Mouse (Mus musculus): Measurements from ENCODE around the gene Dnah17. TPM values are rescaled to one million over a fixed set of nuclear protein-coding genes. Genes with fewer than 3 reads are reported as not detected.

Dnah17 gene
- total and polyA plus RNA-seq, 3 experiments = under 0.01 to 0.12 (median 0.03) TPM

DNA sequence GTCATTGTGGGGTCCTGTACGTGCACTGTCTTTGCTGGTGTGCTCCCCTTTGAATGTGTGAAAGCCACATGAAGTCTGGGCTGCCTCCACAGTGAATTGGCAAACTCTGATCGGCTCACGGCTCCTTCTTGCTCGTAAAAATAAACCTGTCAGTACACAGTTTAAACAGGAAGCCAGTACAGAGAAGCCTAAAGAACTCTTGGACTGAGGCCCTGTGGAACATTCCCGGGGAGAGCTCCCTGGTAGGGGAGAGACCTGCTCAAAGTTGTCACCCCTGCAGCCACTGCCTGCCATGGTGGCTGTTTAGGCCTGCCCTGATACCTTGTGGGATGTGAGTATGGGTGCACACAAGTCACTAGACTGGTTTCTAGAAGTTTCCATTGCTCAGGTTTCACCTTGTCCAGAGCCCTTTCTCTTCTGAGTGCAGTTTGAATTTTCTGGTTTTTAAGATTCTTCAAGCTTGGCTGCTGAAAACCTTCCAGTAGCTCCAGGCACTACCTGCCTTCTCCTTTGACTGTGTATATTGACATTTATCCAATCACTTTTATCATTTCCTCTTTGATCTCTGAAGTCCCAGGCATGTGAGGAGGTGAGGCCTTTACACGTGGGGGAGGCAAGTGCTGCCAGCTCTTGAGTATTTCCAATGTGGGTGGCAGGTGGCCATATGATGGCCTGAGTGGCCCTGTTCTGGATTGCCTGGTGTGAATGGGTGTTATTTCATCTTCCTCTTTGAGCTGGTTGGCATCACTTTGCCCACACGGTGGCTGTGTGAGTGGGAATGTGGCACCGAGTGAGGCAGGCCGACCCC lies 136.0 kb downstream of the Dnah17 start:
- no peak for DNase-seq

GRCm38 (mm10) chr11:117993190-117994175 lies 137.0 kb downstream of the Dnah17 start:
- no peak for DNase-seq

GRCm38 (mm10) chr11:117991502-117992470 lies 138.6 kb downstream of the Dnah17 start:
- DNase-seq = peak; percentile 57

GRCm38 (mm10) chr11:117989926-117990325 lies 140.5 kb downstream of the Dnah17 start:
- peak; percentile 72 for DNase-seq

DNA sequence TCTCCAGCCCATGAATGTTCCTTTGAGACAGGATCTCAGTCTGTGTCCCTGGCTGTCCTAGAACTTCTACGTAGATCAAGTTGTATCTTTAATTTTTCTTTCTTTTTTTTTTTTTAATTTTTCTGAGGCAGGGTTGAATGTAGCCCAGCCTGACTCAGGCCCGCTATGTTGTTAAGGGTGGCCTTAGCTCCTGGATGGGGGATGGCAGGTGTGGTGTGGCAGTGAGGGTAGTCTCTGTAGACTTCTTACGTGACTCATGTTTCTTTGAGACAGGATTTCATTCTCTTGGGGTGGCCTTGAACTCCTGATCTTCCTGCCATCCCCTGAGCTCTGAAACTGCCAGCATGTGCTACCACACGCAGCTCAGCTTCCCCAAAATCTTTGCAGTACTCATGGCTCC lies 141.2 kb downstream of the Dnah17 start:
- no peak for DNase-seq

DNA sequence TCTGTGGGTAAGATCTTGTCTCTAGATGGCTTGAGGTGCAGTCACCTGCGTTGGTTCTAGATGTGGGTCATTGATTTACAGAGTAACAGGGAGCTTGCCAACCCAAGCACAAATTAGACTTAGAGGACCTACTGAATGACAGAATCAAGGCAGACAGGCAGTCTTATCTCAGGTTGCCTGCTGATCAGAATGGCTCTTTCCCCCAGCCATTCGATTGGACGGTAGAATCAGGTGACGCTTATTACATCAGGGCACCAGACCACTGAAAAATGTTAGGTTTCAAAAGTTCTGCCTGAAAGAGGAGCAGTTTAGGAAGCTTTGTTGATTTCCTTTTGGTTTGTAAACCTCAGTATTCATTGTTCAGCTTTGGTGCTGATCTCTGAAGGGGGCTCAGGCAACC lies 142.5 kb downstream of the Dnah17 start:
- no peak for DNase-seq

GRCm38 (mm10) chr11:117987032-117987451 lies 143.4 kb downstream of the Dnah17 start:
- DNase-seq = peak; percentile 87

DNA sequence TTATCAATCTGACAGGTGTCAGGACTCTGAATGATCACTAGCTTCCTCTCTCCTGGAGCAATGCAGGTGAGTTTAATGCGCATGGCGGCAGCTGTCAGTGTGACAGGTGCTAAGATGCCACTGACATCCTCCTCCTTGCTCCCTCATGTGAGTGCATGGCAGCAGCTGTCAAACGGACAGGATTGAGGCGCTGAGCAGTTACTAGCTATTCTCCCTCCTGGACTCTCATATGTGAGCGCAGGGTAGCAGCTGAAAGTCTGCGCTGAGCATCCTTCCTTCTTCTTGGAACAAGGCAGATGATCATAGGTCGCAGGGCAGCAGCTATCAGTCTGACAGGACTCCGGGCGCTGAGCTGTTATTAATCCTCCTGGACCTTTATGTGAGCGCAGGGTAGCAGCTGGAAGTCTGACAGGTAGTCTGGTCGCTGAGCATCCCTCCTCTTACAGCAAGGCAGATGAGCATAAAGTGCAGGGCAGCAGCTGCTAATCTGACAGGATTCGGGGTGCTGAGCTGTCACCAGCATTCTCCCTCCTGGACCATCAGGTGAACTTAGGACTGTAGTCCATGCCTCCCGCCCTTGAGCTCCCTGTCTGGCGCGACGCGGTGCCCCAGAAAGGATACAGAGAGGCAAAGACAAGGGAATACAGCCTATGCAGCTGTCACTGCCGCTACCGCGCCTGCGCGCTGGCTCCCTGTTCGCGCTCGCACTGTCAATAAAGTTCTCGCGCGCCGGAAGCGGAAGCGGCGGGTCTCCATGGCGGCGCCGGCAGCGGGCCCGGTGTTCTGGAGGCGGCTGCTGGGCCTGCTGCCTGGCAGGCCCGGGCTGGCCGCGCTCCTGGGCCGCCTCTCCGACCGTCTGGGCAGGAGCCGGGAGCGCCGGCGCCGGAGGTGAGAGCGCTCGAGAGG lies 144.1 kb downstream of the Dnah17 start, which contains the start of gene Pgs1:
Pgs1 (plus strand) TSS at position 167 of the 906 bp plus-strand sequence.
- peak; percentile 95 for DNase-seq

- DNase-seq = no peak
Measured at GRCm38 (mm10) chr11:117983770-117984169, 146.7 kb downstream of the Dnah17 start.

- DNase-seq = peak; percentile 77
Measured at GRCm38 (mm10) chr11:117982426-117982825, 148.0 kb downstream of the Dnah17 start.

DNA sequence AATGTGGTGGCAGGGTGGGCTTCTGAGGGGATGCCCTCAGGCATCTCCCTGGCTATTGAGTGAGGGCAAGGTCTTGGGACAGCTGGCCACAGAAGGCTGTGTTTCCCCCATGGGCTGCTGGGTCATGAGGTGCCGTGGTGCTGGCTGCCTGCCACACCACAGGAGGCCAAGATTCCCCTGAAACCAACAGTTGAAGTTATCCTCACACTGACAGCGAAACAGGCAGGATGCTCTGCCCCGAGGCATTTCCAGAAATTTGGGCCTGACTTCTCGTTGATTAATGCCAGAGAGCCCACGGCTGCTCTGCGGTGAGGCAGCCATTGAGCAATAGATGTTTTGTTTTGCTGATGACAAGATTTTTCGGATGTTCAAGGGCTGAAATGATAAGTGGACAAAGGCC lies 151.0 kb downstream of the Dnah17 start:
- no peak for DNase-seq

GRCm38 (mm10) chr11:117977694-117978360 lies 152.6 kb downstream of the Dnah17 start:
- no peak for DNase-seq

GRCm38 (mm10) chr11:117976081-117976582 lies 154.3 kb downstream of the Dnah17 start:
- peak; percentile 73 for DNase-seq

GRCm38 (mm10) chr11:117975211-117975967 lies 155.0 kb downstream of the Dnah17 start:
- no peak for DNase-seq

GRCm38 (mm10) chr11:117974327-117975125 lies 155.9 kb downstream of the Dnah17 start:
- DNase-seq = no peak

DNA sequence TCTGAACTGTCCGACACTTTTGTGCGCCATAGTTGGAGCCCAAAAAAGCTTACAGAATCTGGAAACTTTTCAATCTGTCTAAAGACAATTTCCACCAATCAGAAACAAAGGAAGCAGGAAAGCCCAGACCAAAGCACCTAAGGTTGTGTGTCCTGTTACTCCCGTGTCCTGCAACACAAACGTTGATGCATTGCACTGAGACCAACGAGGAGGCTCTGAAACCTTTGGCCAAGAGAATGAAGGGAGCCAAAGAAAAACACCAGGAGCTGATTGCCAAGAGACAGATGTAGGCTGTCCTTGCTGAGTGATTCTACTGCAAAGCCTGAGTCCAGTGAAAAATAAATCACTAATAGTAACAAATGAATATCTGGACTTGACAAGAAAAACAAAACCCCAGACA lies 156.9 kb downstream of the Dnah17 start:
- DNase-seq = no peak

DNA sequence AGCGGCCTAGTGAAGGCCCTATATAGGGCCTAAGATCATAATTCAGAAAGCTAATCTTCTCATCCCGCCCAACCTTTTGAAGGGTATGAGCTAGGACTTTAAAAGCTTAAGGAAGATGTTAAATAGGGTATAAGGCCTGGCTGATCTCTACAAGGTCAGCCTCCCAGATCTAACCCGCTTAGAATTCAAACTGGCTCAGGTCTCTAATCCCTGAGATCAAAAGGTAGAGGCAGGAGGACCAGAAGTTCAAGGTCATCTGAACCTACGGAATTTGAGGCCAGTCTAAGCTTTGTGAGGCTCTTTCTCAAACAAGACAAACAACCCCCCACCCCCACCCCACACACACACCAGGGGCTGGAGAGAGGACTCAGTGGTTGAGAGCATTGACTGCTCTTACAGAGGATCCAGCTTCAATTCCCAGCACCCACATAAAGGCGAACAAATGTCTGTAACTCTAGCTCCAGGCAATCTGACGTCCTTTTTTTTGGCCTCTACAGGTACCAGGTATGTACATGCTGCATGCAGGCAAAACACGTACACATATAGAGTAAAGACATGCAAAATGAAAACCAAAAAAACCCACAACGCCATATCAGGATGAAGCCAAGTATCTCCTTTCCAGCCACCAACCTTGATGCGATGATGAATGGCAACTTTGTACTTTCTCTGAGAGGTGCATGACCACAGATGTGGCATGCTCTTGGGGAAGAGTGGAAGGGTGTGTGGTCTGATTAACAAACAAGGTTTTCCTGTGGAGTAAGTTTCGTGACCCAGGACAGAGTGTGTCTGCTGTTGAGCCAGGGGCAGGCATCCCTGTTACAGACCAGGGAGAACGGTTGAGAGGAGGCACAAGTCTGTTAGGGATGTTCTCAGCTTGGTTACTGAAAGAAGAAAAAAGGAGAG lies 157.5 kb downstream of the Dnah17 start:
- no peak for DNase-seq
